Mouse (Mus musculus) CH12.LX (cell line): ENCODE data around the gene Bpgm.

Experiments
- CTCF ChIP-seq, 2 experiments: IDR thresholded peaks in 1 of 2; conservative IDR thresholded peaks in 1 of 2; 2 replicates each; pipeline ENCODE4 v1.5.1; 2011 to 2012; ENCODE audit warnings: low read depth in 2 of 2, low read length in 2 of 2, improper control_type of control experiment in 1 of 2, inconsistent platforms in 1 of 2, mild to moderate bottlenecking in 1 of 2, moderate library complexity in 1 of 2
- EP300 ChIP-seq: IDR thresholded peaks from 2 replicates; pipeline ENCODE4 v1.6.1; 2011; ENCODE audit warnings: low read length, improper control_type of control experiment
- GABPA ChIP-seq: IDR thresholded peaks from 2 replicates; pipeline ENCODE4 v1.6.1; 2012; ENCODE audit warnings: low read depth, low read length, improper control_type of control experiment, inconsistent platforms; ENCODE audit not compliant: insufficient replicate concordance
- POLR2A ChIP-seq: IDR thresholded peaks from 2 replicates; pipeline ENCODE4 v1.6.1; 2011; ENCODE audit warnings: low read depth, mild to moderate bottlenecking, improper control_type of control experiment, low read length

- TF ChIP-seq CTCF (conservative IDR thresholded peaks at IDR 0.05 in 1 of 2, IDR thresholded peaks at IDR 0.05 in 1 of 2; ENCODE audit: low read depth in 2 of 2, low read length in 2 of 2): no peak
- no peak for TF ChIP-seq EP300
- TF ChIP-seq GABPA: no peak
- no peak for TF ChIP-seq POLR2A
Measured at GRCm38 (mm10) chr6:34493327-34494095, 17.5 kb downstream of the Bpgm start.
